Mouse (Mus musculus) fibroblast of lung, adult 2 months (primary cell): ENCODE data around the gene Srgap2.
A peak's percentile ranks its signal among the peaks of the same experiment; 100 is the strongest.
"Not testable (repeated sequence)": the region's sequence is repeated elsewhere in the genome, so short reads cannot be mapped to it uniquely, and the experiment has no call there.

Source experiments
- DNase-seq: peaks from one replicate; pipeline ENCODE4 v3.0.0-alpha.2; 2011; ENCODE audit warnings: low read depth

Gene Srgap2

GRCm38 (mm10) chr1:131527281-131528080 is at the start of gene Srgap2, which contains the start of gene Fam72a:
Gene Srgap2, minus strand, starts transcription at chr1:131527352.
Gene Fam72a, plus strand, starts transcription at chr1:131527903.
- DNase-seq: peak; percentile 100

- no peak for DNase-seq
Observed at GRCm38 (mm10) chr1:131573721-131574120, 46.6 kb upstream of the Srgap2 start.

- no peak for DNase-seq
Observed at GRCm38 (mm10) chr1:131570391-131570790, 43.2 kb upstream of the Srgap2 start.

GRCm38 (mm10) chr1:131569721-131570120 is 42.6 kb upstream of the Srgap2 start:
- no peak for DNase-seq

GRCm38 (mm10) chr1:131566056-131566455 is 38.9 kb upstream of the Srgap2 start:
- DNase-seq: not testable (repeated sequence)

DNA sequence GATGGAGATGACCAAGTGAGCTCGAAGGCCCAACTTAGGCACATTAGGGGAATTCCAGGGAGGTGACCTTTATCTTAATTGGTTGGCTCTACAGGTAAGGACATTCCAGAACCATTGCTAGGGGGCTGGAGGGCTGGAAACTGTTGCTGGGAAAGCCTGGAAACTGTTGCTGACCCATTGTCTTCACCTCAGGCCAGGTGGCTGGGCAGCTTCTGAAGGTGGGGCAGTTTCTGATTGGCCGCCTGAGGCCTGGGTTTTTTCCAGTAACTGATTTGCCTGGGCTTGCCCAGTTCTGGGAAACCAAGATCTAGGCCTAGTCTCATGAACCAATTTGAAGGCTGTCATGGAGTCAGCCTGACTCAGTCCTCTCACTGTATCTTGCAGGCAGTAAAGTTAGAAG is 34.9 kb upstream of the Srgap2 start:
- no peak for DNase-seq

GRCm38 (mm10) chr1:131560500-131560899 is 33.3 kb upstream of the Srgap2 start:
- DNase-seq: no peak

GRCm38 (mm10) chr1:131555042-131555812 is 28.1 kb upstream of the Srgap2 start:
- peak; percentile 73 for DNase-seq

DNA sequence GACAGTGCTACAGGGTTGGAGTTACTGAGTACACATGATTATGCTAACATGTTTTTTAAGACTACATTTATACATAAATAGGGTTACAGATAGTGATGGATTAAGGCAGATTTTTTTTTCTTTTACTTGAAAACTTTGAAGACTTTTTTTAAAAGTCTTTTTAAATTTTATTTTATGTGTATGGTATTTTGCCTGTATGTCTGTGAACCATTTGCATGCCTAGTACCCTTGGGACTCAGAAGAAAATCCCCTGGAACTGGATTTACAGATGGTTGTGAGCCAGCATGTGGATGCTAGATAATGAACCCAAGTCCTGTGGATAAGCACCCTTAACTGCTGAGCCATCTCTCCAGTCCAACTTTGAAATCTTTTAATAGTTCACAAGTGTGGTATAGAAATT is 26.3 kb upstream of the Srgap2 start:
- no peak for DNase-seq

DNA sequence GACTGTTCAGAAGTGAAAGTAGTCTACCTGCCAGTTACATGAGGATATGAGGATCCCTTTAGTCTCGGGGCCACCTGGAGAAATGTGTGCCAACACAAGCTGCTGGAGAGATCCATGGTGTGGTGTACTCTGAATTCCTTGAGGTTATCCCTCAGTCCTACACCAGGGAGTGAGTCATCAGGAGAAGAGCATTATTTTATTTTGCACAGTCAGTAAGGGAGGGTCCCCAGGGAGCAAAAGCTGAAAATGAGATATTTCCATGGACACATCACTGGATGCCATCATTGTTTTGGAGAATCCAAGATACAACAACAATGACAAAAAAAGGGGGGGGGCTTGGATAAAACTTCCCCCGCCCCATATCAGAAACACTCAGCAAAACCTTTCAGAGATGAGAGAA is 24.8 kb upstream of the Srgap2 start:
- DNase-seq: no peak

DNA sequence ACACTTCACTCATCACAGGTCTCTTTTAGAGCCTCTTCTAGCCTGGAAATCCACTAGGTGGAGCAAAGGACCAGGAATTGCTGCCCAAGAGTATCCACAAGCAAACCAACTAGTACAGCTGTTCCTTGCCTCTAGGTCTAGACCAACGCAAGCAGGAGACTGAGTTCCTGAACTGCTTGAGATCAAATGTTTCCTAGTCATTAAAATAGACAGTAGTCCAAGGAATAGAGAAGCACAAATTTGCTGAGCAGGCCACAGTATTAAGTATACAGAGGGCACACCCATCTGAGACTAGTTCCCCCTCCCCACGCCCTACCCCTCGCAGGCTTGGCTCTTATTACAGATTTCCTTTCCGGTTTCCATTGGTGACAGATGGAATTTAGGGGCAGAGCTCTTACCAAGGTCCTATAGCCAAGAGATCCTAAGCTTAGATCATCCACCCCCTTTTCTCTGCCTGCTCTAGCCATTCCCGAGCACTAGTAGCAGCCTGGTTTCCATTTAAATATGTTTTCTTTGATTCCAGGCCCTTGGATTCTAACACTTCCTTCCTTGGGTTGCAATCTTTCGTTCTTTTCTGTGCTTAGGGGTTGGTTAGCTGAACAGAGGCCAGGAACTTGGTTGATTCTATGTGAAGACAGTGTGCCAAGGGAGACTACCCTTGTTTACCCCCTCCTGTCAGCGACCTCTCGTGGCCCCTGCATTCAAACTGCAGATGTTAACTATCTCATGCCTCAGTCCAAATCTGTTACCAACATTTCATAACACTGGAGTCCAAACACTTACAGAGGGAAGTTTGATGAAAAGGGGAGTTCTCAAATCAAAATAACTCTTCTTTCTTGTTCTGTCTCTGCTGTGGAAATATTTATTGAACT is 21.6 kb upstream of the Srgap2 start:
- DNase-seq: no peak

GRCm38 (mm10) chr1:131546798-131547690 is 19.9 kb upstream of the Srgap2 start:
- DNase-seq: no peak

DNA sequence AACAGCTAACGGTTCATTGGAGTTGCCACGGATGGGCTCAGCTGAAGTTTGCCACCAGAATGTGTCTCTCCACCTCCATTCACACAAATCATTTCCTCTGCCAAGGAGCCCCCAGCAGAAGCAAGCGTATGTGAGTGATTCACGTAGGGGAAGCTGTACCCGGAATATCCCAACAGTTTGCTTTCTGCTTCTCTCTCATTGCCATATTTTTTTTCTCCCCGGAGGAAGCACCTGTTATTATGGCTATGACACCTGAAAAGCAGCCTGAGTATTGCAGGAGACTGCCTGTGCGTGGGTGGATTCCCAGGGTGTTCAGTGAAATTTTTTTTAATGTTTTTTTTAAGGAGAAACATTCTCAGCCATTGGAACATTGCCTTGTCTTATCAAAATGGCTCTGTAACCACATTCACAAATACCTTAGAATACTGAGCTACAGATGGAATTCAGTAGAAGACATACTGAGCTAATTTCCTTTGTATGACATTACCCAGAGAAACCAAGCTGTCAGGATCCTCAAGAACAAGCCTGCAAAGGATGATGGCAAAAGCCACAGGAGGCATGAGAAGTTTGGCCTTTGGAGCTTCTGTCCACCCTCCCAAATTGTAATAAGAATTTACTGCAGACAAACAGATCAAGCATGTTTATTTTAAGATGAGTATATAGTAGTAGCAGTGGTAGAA is 16.9 kb upstream of the Srgap2 start:
- no peak for DNase-seq

DNA sequence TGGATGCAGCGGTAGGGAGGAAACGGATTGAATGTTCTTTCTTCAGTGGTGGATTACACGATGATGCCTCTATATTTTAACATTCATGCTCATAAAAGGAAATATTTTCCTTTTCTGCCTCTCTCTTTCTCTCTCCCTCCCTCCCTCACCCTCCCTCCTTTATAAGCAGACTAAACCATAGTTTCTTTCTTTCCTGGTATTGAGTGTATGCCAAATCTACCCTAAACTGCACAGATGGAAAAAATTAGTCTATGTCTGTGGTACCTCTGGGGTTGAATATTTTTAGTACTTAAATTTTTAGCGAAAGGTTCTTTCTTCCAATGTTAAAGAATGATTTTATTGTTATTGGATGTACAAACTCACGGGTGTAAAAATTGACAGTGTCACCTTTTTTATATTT is 14.8 kb upstream of the Srgap2 start:
- DNase-seq: no peak

GRCm38 (mm10) chr1:131541431-131541830 is 14.3 kb upstream of the Srgap2 start:
- no peak for DNase-seq

DNA sequence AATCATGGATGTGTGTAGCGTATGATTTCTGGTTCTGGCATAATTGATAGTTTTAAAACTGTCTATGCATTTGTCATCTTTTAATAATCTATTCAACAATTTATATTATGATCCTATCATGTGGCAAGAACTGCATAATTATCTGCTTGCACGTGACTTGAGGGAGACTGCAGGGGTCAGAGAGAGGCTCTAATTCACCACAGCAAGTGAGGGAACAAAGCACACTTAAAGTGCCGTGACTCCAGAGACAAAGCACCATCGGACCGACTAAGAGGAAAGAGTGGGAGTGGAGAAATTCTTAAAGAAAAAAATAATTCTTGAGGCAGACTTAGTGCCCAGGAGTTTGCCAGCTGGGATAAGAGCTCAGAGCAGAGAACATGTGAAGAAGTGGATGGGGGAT is 13.6 kb upstream of the Srgap2 start:
- DNase-seq: no peak

- no peak for DNase-seq
Observed at GRCm38 (mm10) chr1:131539771-131540170, 12.6 kb upstream of the Srgap2 start.

DNA sequence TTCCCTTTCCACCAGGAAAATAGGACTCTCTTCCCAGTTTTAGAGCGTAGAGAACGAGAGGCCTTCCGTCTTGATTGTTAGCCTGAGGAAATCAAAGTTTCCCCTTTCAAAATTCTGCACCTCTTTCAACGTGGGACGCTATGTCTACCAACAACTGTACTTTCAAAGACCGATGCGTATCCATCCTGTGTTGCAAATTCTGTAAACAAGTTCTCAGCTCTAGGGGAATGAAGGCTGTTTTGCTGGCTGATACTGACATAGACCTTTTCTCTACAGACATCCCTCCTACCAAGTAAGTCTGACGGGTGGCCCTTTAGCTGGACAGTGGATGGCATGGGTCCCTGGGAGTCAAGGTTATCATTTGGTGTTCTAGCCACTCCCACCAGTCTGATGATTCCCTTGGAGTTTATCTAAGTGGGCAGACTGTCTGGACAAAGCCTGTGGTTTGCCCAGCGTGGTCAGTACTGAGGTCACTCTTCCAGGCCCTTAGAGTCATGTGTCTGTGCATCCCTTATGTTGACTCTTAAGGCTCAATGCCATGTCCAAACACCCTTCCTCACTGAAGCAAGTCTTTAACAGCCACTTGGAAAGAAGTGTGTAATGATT is 1.5 kb upstream of the Srgap2 start:
- DNase-seq: no peak

- DNase-seq: no peak
Observed at GRCm38 (mm10) chr1:131528081-131528507, 942 bp upstream of the Srgap2 start.
